Mouse (Mus musculus) heart, postnatal 10 days (tissue): ENCODE data around the gene Cpeb4. TPM values are rescaled to one million over a fixed set of nuclear protein-coding genes. Genes with fewer than 3 reads are reported as not detected.

ENCODE experiments used
- DNase-seq, 2 experiments: peaks; one replicate each; pipeline ENCODE4 v3.0.0; 2021
- intact Hi-C: fragments of 180-260 bp; cut with DNase I; formaldehyde crosslinking; loops from one replicate; pipeline ENCODE4 v1.15.1; 2025
- total RNA-seq, 2 experiments: library from RNA; stranded (reverse); gene quantifications; 2 replicates each; pipeline ENCODE4 v1.2.3; 2021

The Cpeb4 gene
- total RNA-seq, 2 experiments from 2014 or later: 68.0 to 72.2 TPM

DNA sequence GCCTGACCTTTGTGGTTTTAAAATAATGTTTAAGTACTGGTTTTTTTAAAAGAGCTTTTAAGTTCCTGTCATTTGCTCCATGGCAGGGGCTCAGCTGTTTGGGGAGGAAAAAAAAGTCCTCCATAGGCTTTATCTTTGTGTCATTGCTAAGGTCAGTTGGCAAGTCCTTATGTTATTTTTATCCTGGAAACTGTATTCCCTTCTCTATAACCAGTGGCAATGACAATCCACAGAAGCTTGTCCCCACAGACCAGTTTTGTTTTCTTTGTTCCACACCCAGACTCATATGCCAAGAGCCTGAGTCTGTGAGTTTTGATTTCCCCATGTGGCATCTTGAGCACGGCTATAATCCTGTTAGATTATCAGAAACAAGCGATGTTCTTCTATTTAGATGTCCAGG, 21.6 kb downstream of the Cpeb4 start:
- intact Hi-C loops: no loop called here
- DNase-seq: no peak

DNA sequence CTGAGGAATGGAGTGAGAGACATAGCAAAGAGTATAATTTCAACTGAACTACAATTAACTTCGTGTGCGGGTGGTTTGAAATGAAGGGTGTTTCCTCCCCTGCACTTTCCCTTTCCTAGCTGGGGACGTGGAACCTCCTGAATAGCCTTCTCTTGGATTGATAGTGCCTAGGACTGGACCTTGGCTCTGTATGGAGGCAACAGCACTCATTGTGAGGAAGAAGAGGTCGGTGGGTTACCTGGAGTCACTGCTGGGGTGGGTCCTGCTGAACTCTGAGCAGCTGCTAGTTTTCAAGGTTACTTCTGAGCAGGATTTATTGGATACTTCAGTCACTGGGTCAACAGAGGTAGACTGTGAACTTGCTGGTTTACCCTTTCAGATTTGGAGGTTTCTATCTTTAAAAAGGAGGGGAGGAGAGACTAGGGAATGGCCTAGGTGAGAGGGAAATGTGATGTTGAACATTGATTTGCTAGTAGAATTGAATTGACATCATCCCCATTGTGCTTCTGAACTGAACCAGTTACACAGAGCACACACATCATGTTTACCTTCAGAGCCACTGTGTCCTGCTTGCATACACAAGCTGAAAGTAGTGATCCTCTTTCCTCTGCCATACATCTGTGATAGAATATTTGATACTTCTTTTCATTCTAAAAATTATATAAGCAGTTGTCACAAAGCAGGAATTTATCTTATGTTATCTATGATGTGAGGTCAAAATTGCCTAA, 24.2 kb downstream of the Cpeb4 start:
- intact Hi-C loops: no loop called here
- no peak for DNase-seq

DNA sequence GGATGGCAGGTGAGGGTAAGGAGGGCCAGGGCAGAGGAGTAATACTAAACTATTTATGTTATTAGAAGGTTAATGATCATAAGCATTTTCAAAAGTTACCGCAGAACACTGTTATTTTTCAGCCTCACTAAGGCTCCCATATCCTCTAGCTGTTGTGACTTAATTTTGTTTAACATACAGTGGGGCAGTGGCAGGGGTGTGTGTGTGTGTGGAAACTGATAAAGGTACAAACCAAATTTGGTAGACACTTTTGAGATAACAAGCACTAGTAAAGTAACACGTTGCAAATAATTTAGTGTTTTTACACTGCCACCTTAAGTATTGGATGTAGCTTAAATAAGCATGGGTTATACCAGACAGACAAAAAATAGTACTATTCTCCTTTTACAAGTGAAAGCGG, 24.9 kb downstream of the Cpeb4 start:
- intact Hi-C loops: no loop called here
- no peak for DNase-seq

DNA sequence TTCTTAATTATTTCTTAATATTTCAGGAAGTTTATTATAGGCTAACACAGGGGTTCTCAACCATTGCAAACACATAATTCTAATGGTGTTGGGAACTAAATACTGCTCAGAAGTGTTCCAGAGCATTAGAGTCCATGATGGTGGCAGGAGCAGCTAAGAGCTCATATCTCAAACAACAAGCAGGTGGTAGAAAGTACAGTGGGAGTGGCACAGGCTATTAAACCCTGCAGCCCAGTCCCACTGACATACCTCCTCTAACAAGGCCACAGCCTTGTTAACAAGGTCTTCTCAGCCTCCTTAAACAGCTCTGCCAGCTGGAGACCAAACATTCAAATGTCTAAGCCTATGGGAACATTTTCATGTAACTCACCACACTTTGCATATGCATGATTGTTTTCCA, 27.2 kb downstream of the Cpeb4 start:
- no peak for DNase-seq
- intact Hi-C loops: no loop called here

DNA sequence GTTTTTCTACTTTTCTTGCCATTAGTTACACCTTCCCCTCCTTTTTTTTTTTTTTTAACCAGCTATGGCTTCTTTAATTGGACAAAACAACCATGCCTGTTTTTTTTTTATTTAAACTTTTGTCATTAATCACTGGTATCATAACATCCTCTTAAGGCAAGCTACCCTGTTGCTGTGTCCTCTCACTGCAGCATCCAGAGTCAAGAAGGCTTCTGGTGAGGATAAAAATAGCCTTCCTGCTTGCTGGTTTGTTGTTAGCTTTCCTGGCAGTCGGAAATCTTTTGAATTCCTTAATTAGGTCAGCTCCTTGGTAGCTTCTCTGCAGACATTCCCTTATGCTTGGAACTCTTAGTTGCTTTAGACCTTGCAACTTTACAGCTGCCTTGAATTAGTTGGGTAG, 28.7 kb downstream of the Cpeb4 start:
- intact Hi-C loops: loop anchor here (2.0 kb wide), 1 partner anchor 28 kb away; the partner anchor contains the start of gene Cpeb4
- peak; percentile 46 to 53 for DNase-seq

DNA sequence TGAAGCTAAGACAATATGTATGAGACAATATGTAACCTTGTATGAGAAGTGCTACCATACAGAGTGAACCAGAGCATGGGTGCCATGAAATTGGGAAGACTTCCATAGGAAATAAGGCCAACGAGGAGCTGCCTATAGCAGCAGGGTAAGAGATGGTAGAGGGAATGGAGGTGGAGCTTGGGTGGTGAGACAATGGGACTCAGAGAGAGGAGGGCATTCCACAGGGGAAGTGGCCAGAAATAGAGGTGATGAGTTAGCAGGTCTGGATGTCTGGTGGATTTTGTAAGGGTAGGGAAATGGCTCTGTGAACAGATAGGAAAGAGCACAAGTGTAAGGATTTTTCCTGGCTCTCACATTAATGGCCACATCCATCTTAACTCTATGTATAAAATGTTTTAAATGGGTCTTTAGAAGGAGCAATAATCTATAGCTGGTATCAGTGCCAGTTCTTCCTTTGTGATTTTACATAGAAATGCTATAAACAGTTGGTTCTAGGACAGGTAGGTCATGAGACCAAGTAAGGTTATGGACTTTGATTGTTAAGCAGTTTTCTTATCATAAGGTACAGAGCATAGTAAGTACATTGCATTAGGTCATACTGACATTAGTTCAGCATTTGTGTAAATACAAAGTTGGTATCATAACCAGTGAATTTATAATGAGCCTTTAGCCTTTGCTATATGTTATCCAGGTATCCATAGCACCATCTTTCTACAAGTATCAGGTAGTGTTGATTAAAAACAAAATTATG, 30.4 kb downstream of the Cpeb4 start:
- no peak for DNase-seq

DNA sequence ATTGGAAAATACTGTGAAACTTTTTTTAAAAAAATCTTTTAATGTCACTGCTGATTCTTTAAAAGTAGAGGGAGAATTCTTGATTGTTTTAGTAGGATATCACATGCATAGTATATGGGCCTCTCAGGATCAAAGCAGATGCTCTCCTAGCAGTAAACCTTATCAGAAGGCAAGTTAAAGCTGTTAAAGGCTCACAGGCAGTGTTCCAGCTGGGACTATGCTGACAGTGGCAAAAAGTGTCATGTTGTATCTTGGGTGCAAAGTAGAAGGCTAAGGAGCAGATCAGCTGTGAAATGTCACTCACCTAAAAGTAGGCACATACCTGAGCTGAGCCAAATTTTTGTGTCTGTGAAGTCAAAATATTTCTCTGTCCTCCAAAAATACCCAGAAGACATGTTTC, 34.5 kb downstream of the Cpeb4 start:
- DNase-seq: no peak
- intact Hi-C loops: no loop called here

More for the DNA sequence above, 30.4 kb downstream of the Cpeb4 start:
- intact Hi-C loops: no loop called here

DNA sequence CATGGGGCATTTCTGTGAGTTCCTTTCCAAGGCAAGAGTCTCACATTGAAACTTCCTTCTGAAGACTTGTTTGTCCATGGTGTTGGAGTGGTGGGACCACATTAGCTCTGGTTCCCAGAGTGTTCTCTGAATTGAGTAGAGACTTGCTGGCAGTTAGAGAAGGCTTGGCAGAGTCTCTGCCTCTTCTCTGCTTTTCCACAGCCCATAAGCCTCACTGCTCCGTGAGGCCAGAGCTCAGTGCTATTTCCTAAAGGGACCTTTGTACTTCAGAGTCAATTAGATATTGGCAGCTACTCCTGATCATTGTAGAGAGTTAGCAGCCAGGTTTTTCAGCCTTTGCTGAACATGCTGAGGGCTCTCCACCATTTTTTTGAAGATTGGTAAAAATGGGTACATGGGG, 35.6 kb downstream of the Cpeb4 start:
- DNase-seq: peak; percentile 18 to 39
- intact Hi-C loops: no loop called here

DNA sequence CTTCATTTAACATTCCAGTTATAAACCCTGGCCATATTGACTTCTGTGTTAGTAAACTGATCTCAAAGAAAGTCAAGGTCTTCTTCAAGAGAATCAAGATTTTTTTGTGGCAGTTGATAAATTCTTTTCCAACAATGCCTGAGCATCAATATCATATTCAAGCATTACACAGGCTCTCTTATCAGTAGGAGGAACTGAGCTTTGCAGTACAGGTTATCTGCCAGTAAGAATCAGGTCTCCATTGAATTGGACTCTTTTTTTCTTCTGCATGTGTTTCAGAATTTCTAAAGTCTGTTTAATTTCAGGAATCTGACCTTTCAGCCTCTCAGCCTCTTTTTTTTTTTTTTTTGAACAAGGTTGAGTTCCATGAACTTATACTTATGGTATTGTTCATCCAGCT, 40.9 kb downstream of the Cpeb4 start:
- intact Hi-C loops: no loop called here
- DNase-seq: no peak

DNA sequence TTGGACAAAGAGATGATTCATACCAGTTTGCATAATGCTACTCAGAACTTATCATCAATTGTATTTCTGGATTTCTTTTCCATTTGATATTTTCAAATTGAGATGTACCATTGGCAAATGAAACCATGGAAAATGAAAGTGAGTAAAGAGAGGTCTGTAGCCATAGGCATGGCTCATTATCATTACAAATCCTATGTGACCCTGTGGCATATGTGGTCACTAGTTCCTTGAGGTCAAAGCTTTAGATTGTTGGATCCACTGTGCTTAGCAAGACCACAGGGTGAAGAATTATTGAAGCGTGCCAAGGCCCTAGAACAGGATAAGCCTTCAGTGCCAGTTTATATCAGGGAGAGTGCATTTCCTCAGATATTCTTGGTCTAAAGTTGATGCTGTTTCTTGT, 45.8 kb downstream of the Cpeb4 start:
- DNase-seq: no peak
- intact Hi-C loops: no loop called here

DNA sequence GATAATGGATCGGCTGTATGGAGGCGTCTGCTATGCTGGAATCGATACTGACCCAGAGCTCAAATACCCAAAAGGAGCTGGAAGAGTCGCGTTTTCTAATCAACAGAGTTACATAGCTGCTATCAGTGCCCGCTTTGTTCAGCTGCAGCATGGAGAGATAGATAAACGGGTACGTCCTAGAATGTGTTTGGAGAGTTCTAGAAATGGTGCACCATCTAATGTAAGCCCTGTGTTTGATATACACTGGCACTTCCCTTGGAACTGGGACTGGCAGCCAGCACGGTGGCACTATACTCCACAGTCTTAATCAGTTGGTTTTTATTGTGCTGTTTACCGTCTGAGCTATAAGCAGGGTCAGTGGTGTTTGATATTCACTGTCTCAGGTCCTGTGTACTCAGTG, 58.0 kb downstream of the Cpeb4 start:
- intact Hi-C loops: no loop called here
- no peak for DNase-seq

DNA sequence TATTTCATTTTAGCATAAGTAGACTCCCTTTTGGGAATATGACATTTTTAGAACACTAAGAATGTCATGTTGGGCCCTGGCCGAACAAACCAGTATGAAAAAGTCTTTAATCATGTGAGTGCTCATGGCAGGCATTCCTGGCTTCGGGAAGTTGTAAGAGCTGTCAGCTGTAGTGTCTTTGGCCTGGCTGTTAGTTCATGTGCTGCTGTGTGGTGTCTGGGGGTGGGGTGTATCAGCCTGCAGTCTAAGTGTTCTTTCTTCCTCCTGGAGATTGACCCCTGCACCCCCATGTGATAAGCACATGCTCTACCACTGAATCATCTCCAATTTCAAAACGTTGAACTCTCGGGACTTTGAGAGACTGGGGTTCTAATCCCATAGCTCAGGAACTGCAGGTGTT, 63.6 kb downstream of the Cpeb4 start:
- intact Hi-C loops: no loop called here

DNA sequence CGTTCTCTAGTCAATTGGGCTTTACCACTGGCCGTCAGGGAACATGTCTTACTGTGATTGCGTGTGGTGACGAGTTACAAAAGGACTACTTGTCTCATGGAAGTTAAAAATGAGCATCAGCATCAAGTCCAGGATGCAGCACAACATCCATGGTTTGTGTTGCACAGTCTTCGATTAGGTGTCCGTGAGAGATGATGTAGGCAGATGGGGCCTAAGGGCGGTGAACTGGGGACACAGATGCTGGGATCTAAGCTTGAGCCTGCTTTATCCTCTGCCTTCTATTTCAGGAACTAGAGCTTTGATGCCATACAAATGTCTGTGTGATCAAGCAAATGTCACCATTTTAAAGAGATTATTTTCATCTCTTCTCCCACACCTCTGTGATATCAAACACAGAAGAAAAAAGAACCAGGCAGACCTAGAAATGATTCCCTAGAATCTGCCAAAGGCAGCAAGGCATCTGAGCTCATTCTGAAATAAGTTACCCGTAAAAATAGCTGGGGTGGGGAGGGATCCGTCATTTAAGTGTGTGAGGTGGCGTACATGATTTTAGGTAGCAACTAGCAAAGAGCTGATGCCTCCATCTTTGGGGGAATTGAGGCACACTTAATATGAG, 65.0 kb downstream of the Cpeb4 start:
- DNase-seq: no peak
- intact Hi-C loops: no loop called here

More for the DNA sequence above, 63.6 kb downstream of the Cpeb4 start:
- peak; percentile 64 to 66 for DNase-seq

DNA sequence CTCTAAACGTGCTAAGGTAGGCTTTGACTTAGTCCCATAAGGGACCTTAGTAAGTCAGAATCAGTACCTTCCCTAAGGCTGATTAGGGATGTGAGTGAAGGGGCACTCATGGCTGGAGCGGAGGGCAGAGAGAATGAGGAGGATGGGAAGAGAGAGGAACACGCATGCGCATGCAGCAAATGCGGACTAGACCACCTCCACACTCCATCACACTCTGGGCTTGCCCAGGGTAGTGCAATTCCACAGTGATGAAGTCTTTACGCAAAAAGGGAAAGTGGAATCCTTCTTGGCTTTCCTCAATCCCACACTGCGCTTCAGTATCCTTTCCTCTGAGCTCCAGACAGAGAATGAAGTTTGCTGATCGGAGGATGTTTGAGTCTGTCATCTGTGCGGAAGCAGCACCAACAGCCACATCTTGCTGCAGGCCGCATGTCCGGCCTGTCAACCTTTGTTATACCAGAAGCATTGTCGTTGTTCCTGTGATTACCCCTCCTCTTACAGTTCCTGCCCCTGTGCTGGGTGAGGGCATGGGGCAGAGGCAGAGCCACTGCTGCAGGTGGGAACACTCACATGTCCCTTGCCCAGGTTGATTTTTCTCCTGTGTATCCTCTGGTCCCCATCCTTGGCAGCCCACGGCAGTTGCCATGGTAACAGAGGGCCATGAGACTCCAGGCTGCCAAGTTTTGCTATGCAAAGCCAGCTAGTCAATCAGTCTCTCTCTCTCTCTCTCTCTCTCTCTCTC, 69.1 kb downstream of the Cpeb4 start:
- no peak for DNase-seq
- intact Hi-C loops: no loop called here

DNA sequence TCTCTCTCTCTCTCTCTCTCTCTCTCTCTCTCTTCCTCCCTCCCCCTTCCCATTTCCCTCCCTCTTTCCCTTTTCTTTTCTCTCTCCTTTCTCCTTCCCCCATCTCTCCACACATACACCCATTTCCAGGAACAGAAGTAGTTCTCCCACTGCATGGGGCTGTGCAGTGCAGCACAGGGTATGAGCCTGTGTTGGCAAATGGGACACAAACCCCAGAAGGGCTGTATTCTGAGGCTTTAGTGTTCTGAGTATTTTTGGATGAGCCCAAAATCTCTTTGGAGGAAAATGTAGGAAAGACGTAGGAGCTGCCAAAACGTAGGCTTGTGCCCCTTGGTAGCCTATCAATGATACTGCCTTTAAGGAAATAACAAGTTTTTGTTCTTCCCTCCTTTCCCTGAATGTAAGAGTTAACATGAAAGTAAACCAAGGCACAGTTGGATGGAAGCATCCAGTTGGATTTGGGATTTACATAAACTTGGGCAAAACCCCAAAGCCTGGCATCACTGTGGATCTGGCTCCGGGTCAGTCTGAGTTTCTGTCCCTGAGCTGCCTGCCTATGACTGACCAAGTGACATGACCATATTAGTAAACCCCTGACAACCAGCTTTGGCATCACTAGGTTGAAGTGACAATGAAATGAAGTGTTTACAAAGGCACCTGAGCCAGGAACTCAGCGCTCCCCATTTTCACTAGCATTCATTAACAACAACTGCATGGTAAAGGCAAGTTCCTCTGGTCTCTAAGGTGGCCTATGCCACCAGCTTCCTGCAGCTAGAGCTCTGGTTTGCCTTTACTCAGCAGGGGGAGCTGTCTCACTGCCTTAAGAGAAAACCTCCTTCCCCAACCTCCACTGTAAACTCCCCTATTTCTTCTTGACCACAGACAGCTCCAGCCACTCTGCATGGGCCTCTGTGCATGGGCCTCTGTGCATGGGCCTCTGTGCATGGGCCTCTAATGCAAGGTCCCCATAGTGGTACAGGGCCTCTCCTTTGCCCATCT, 69.9 kb downstream of the Cpeb4 start:
- intact Hi-C loops: no loop called here
- no peak for DNase-seq

DNA sequence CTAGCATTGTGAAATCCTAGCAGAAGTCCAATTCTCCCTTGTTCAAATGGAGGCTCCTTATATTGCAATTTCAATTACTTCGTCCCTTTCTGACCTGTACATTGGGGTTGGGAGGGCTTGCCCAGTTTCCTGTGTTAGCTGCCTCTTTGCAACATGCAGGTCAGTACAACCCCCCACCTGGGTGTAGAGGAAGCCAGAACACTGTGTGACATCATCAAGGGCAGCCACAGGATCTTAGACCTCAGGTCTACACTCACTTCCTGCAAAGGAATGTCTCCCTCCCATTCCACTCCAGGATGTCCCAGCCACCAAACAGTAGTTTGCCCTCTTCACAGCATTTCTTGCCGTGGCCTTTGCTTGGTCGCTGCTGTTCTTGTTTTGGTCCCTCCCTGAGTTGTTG, 73.5 kb downstream of the Cpeb4 start:
- intact Hi-C loops: loop anchor here (5.0 kb wide), 1 partner anchor 183 kb away; no protein-coding TSS in a partner anchor
- DNase-seq: no peak

DNA sequence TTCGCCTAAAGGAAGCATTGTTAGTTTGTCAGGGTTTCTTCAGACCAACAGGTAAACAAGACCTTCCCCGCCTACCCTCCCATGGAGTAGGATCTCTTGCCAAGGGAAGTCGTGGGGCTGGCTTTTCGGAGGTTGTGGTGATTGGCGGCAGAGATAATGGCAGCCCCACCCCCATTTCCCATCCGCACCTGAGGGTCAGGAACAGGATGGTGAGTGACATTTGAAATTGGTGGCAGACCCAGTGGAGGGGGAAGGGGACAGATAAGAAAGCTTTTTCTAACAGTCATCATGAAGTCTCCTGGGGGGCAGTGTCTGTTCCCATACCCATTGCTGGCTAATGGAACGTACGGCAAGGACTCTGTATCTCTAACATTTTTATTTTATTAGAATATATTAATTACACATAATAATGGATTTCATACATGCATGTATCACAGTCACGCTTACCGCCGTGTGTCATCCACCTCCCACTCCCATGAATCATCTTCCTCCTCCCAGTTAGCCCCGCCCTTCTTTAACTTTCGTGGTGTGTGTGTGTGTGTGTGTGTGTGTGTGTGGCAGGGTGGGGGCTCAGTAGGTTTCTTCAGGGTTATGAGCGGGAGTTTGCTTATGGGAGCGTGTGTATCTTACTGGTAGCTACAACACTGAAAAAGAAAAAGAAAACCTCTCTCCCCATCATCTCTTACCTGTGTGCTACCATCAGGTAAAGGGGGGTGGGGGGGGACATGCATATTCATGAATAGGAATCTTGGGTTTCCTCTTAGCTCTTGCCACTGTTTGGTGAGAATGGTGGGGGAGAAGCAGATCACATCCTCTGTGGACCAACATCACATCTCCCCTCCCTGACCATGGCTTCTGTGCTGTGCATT, 76.7 kb downstream of the Cpeb4 start:
- no peak for DNase-seq
- intact Hi-C loops: loop anchor here (1.0 to 5.0 kb wide), 3 partner anchors 76 to 273 kb away; partner anchors contain the start of gene Cpeb4

DNA sequence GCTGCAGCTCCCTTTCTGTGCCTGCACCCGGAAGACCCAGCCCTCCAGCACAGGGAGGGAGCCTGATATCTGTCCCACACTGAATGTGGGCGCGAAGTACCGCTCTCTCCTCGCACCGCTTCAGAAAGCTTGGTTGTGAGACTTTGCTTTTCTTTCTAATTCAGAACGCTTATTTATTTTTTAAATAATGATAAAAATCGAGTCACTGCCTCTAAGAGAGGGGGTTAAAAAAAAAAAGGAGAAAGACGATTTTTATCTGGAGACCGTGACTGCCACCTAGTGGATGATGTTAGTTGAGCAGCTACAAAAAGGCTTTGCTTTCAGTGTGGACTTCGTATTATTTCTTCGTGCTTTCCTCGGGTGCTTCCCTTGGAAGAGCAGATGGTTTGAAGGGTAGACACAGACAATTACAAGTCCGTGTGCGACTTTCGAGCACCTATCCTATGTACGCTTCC, 77.3 kb downstream of the Cpeb4 start:
- intact Hi-C loops: loop anchor here (1.0 to 5.0 kb wide), 3 partner anchors 77 to 274 kb away; partner anchors contain the start of gene Cpeb4
- DNase-seq: peak; percentile 82 to 90

DNA sequence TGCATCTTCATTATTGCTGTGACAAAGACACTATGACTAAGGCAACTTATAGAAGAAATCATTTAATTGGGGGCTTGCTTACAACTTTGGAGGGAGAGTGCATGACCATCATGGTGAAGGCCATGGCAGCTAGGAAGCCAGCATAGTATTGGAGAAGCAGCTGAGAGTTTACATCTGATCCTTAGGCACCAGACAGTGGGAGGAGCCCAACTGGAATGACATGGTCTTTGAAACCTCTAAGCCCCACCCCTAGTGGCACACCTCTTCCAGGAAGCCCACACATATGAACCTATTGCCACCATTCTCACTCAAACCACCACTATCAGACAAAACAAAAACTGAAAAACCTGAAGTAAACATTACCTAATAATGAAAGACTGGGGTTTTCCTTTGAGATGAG, 88.1 kb downstream of the Cpeb4 start:
- intact Hi-C loops: no loop called here
- no peak for DNase-seq
